Mouse (Mus musculus): ENCODE results near the gene Akap2.

GRCm38 (mm10) chr4:57821556-57822356 is 104.3 kb downstream of the Akap2 start:
- TF ChIP-seq POLR2A (IDR thresholded peaks at IDR 0.05; ENCODE audit: extremely low read depth, insufficient read depth, low read length) (no peak), CTCF (IDR thresholded peaks at IDR 0.05; ENCODE audit: low read depth, low read length) (no peak)
